Comparison of ENCODE assay signal across 8 mouse cellular contexts in the genomic region with DNA sequence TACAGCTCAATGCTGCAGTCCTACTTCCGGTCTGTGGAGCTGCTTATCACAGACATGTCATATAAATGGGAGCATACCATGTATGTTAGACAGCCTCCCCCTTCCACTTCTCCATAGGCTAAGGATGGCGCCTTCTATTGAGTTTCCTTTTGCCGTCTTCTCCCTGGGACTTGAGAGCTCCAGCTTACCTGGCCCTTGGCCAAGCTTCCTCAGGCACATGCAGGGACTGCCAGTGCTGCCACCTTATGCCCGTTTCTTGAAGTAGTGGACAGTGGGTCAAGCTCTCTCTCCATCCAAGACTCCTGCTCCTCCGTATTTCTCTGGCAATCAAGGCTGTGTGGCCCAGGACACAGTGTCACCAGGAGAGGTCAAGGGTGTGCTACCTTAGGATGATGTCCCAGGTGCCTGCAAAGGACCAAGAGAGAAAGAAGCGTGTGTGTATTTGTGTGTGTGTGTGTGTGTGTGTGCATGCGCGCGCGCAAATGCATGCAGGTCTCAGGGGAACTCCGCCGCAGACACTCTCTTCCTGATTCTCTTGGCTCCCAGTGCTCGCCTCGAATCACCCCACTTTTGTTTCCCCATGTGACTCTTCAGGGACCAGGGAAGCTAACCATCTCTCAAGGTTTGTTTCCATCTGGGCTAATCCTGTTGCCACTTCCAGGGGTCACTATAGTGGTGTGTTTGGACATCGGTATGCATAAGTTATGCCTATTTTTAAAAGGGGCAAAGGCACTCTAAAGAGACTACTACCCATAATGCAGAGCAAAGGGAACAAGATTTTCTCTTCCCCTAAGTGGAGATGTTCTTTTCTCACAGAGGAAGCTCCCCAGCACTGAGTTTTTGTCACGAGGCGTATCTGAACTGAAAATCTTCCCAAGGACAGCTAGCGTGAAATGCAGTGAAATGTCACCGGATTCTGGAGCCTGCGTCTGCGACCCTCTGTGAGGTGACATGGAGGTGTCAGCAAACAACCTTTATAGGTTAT. TPM values are rescaled to one million over a fixed set of nuclear protein-coding genes. Genes with fewer than 3 reads are reported as not detected.
A peak's percentile ranks its signal among the peaks of the same experiment; 100 is the strongest.
DNase-seq lines count a peak whose midpoint lies in the region; ATAC-seq and TF ChIP-seq lines count a peak whose summit lies in the region.

No protein-coding gene starts in this region.

- DNase-seq in liver, adult 2 months (ENCODE audit: extremely low read depth, low read depth, low spot score) = peak; percentile 82
- DNase-seq in liver, embryonic 11.5 days (ENCODE audit: low spot score) = no peak
- peak; percentile 28 to 69 for DNase-seq in adrenal gland, postnatal 4 days (ENCODE audit: low spot score in 2 of 2)
- peak; percentile 56 to 57 for DNase-seq in frontal cortex, postnatal 25 days (ENCODE audit: low spot score in 2 of 2)
- DNase-seq in kidney, adult 8-10 months = peak; percentile 91 to 95
- peak; percentile 77 for DNase-seq in right cerebral cortex, postnatal 4 days
- no peak for DNase-seq in forebrain, embryonic 11.5 days (ENCODE audit: low spot score)

- H3K4me2 ChIP-seq in liver, embryonic 11.5 days = no peak overlapping the region
- no peak overlapping the region for H3K4me2 ChIP-seq in lung, embryonic 15.5 days
- no peak overlapping the region for H3K4me2 ChIP-seq in forebrain, embryonic 11.5 days (ENCODE audit: low read depth, low read length, severe bottlenecking)

- no peak for TF ChIP-seq POLR2A in liver, adult 2 months (IDR thresholded peaks at IDR 0.05; ENCODE audit: extremely low read depth, insufficient read depth, low read length)

- TF ChIP-seq CTCF in liver, adult 2 months (IDR thresholded peaks at IDR 0.05; ENCODE audit: low read depth, low read length) = peak; percentile 87

- H3K27ac ChIP-seq in liver, adult 2 months (replicated peaks; ENCODE audit: insufficient read depth, low read depth, low read length) = peak overlapping the region; percentile 27; the same call in 1 of the 2 replicates
- H3K27ac ChIP-seq in liver, embryonic 11.5 days (ENCODE audit: low read depth, low read length) = no peak overlapping the region
- no peak overlapping the region for H3K27ac ChIP-seq in lung, embryonic 15.5 days
- H3K27ac ChIP-seq in forebrain, embryonic 11.5 days (ENCODE audit: low read depth, low read length) = no peak overlapping the region

- H3K4me3 ChIP-seq in liver, adult 2 months (ENCODE audit: insufficient read depth, low read depth, low read length) = no peak overlapping the region
- H3K4me3 ChIP-seq in liver, embryonic 11.5 days (ENCODE audit: low read depth, low read length) = no peak overlapping the region
- H3K4me3 ChIP-seq in lung, embryonic 15.5 days = no peak overlapping the region
- H3K4me3 ChIP-seq in forebrain, embryonic 11.5 days (ENCODE audit: low read depth, low read length) = no peak overlapping the region

- no peaks in the 10 kb centered on the region for H3K36me3 ChIP-seq in liver, adult 2 months (ENCODE audit: control insufficient read depth, insufficient read depth, low read length)
- H3K36me3 ChIP-seq in liver, embryonic 11.5 days (ENCODE audit: control insufficient read depth, insufficient read depth, low read length) = no peaks in the 10 kb centered on the region
- no peaks in the 10 kb centered on the region for H3K36me3 ChIP-seq in lung, embryonic 15.5 days
- no peaks in the 10 kb centered on the region for H3K36me3 ChIP-seq in forebrain, embryonic 11.5 days (ENCODE audit: control insufficient read depth, insufficient read depth, low read length)

- no peaks in the 10 kb centered on the region for H3K27me3 ChIP-seq in liver, adult 2 months (ENCODE audit: control insufficient read depth, insufficient read depth, low read length)
- H3K27me3 ChIP-seq in liver, embryonic 11.5 days (replicated peaks; ENCODE audit: control insufficient read depth, insufficient read depth, low read length) = no peaks in the 10 kb centered on the region
- no peaks in the 10 kb centered on the region for H3K27me3 ChIP-seq in lung, embryonic 15.5 days
- H3K27me3 ChIP-seq in forebrain, embryonic 11.5 days (ENCODE audit: control insufficient read depth, insufficient read depth, low read length) = no peaks in the 10 kb centered on the region

- no peaks in the 10 kb centered on the region for H3K79me2 ChIP-seq in liver, adult 2 months (ENCODE audit: control insufficient read depth, insufficient read depth, low read length)

- no peaks in the 10 kb centered on the region for H3K9me3 ChIP-seq in liver, embryonic 11.5 days (ENCODE audit: control insufficient read depth, low read length)
- H3K9me3 ChIP-seq in lung, embryonic 15.5 days = no peaks in the 10 kb centered on the region
- H3K9me3 ChIP-seq in forebrain, embryonic 11.5 days (ENCODE audit: control insufficient read depth, low read length) = no peaks in the 10 kb centered on the region

- no peak for ATAC-seq in liver, embryonic 11.5 days (replicated peaks; ENCODE audit: low FRiP score)
- ATAC-seq in lung, embryonic 15.5 days (ENCODE audit: borderline replicate concordance, extremely low read depth, low FRiP score, low TSS enrichment) = peak; percentile 31; the same call in 1 of the 2 replicates
- no peak for ATAC-seq in forebrain, embryonic 11.5 days (replicated peaks; ENCODE audit: low FRiP score)

- H3K9ac ChIP-seq in liver, adult 2 months (ENCODE audit: low read depth, low read length) = no peak overlapping the region
- no peak overlapping the region for H3K9ac ChIP-seq in liver, embryonic 11.5 days (ENCODE audit: low read depth, low read length)
- no peak overlapping the region for H3K9ac ChIP-seq in lung, embryonic 15.5 days
- H3K9ac ChIP-seq in forebrain, embryonic 11.5 days (ENCODE audit: low read length) = no peak overlapping the region

- no peaks in the 10 kb centered on the region for H3K4me1 ChIP-seq in liver, adult 2 months (ENCODE audit: control insufficient read depth, insufficient read depth, low read length)
- no peaks in the 10 kb centered on the region for H3K4me1 ChIP-seq in liver, embryonic 11.5 days (replicated peaks; ENCODE audit: control insufficient read depth, insufficient read depth, low read length)
- no peaks in the 10 kb centered on the region for H3K4me1 ChIP-seq in lung, embryonic 15.5 days
- H3K4me1 ChIP-seq in forebrain, embryonic 11.5 days (replicated peaks; ENCODE audit: control insufficient read depth, insufficient read depth, low read length) = no peaks in the 10 kb centered on the region

- WGBS in liver, adult 2 months = 73% methylated on average over 21 of the region's 21 CpGs
- WGBS in liver, embryonic 11.5 days = 84% methylated on average over 21 of the region's 21 CpGs
- 68% methylated on average over 21 of the region's 21 CpGs for WGBS in lung, embryonic 15.5 days
- 87% methylated on average over 21 of the region's 21 CpGs for WGBS in forebrain, embryonic 11.5 days

RNA-seq across cellular contexts. Expression of gene Arid1a, which starts 18.3 kb away (rescaled TPM):
- total RNA-seq in liver, adult 2 months (2014; rRNA removed) = 5.9 and 8.5 TPM in 2 replicates
- polyA plus RNA-seq in liver, adult 2 months (2012; rRNA removed) = 21.9 and 25.2 TPM in 2 replicates
- 26.6 and 32.4 TPM in 2 replicates for polyA plus RNA-seq in liver, embryonic 11.5 days (2014; fragmentation: Nextera tagmentation; extraction: Ambion mirVana)
- total RNA-seq in adrenal gland, postnatal 4 days (2021) = 10 to 100 TPM; 77.3 to 89.1 TPM
- polyA plus RNA-seq in lung, embryonic 15.5 days (2015; fragmentation: Nextera tagmentation; extraction: Ambion mirVana) = 26.9 and 29.4 TPM in 2 replicates
- polyA plus RNA-seq in forebrain, embryonic 11.5 days (2014; fragmentation: Nextera tagmentation; extraction: Ambion mirVana) = 54.2 and 56.6 TPM in 2 replicates

Comparison
In these comparisons a context has a peak if more than half of its experiments do, and no peak if none do; other contexts are left out.
1. DNase-seq: peak in liver, adult 2 months (single experiment), adrenal gland, postnatal 4 days (2 of 2), frontal cortex, postnatal 25 days (2 of 2), kidney, adult 8-10 months (2 of 2) and right cerebral cortex, postnatal 4 days (single experiment); none in liver, embryonic 11.5 days (single experiment) and forebrain, embryonic 11.5 days (single experiment).